Mouse (Mus musculus) lung, postnatal 0 days (tissue): ENCODE results near the gene Sorbs1.

Experiments
- CTCF ChIP-seq: IDR thresholded peaks from 2 replicates; pipeline ENCODE4 v1.5.1; 2016; ENCODE audit warnings: antibody characterized with exemption, mild to moderate bottlenecking
- EP300 ChIP-seq: IDR thresholded peaks from 2 replicates; pipeline ENCODE4 v1.6.1; 2016; ENCODE audit warnings: antibody characterized with exemption, mild to moderate bottlenecking, control low read depth

DNA sequence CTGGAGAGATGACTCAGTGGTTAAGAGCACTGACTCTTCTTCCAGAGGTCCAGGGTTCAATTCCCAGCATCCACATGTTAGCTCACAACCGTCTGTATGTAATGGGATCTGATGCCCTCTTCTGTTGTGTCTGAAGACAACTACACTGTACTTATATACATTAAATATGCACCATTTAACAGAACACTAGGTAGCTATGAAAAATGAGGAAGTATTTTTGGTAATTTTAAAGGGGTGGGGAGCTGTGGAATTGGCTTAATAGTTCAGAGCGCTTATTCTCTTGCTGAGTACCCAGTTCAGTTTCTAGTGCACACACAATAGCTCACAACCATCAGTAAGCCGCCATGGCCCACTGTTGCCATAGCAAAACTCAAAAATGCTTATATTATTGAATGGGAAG is 2.0 kb upstream of the Sorbs1 start:
- TF ChIP-seq CTCF (no peak), EP300 (no peak)
